Mouse (Mus musculus) right cerebral cortex, adult 18-20 months (tissue): ENCODE results near the gene Gpd2.

Experiments used
- DNase-seq: peaks from one replicate; pipeline ENCODE4 v3.0.0; 2022; ENCODE audit warnings: mixed read lengths

Gene Gpd2

DNA sequence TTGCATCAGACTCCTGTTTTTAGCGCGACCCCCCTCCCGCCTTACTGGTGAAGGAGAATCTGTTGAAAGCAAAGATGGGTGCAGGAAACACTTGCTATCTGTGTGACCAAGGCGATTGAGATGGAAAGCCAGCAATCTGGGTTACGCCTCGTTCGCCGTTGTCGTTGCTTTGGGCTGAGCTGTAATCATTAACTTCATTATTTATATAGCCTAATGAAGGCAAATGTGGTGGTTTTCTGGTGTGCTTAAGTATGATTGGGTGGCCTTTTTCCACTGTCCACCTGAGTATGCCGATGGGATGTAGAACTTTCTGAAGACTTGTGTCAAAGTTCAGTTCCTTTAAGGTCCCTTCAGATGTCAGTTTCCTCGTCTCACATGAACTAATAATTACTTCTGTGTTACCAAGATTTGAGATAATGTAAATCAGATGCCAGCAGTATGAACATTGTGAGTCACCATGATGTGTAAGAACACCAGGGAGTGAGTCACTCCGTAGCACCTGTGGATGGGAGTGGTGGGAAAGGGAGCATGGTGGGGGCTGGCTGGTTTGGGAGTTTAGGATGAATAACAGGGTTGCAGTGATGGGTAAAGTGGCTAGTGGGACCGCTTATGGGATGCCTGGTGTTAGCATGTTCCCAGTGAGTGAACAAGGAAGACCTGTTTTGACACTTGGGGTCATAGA is 14.3 kb downstream of the Gpd2 start:
- no peak for DNase-seq

DNA sequence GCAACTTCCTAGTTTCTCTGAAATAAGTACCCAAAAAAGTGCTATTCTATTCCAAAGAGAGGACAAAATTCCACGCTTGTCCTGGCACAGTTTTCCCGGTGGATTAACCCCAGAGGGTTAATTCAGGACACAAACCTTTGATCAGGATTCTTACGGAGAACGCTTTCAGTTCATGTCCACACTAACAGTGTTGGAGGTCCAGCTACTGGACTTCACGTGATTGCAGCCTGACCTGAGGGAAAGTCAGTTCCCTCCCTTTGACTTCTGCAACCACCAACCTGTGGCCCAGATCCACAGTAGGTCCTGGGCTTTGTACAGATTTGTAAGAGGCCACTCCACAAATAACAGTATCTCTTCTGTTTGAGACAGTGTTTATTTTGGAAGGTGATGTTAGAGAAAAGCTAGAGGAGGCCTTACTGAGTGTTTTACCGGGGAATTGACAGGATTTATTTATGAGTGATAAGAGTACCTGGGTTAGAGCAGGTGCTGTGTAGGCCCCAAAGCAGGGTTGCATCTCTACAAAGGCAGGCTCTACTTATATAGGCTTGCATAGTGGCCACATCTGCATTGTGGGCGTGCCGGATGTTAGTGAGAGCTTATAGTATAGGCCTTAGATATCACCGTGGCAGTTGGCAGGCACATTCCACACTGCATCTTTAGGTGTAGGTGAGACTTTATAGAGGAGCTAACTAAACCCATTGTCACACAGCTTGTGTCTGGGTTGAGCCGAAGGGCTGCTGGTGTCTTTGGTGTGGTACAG is 15.3 kb downstream of the Gpd2 start:
- no peak for DNase-seq

DNA sequence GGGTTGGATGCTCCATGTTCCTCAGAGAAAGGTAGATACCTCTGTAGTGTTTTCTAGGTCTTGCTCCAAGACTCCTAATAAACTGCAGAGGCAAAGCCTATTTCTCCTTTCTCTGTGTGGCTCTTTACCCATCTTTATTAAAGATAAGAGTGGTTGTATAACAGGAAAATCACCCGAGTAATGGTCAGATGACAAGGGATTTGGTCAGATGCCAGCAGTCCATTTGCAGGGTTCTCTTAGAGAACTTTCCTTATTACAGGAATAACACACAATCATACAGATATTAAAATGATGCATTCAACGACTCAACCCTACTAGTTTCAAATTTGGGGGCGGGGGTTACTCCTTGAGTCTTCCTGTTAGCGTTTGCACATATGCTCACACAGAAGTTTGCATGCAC is 16.8 kb downstream of the Gpd2 start:
- DNase-seq: no peak

- DNase-seq: no peak
Measured at GRCm38 (mm10) chr2:57255153-57255670, 17.8 kb downstream of the Gpd2 start.

DNA sequence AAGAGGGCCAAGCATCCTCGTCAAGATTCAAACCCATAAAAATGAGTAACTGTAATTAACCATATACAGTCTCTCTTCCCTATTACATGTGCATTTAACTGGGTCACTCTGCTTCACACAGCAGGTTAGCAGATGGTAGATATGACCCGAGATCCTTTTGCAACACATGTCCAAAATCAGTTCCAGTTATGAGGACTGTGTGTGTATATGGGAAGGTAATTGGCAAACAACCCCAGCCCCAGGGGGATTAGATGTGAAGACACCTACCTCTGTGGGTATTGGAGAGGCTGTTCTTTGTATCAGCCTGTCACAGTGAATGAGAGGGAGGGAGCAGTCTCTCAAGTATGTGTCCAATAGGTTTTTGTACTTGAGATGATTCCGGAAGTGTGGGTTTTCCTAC is 18.4 kb downstream of the Gpd2 start:
- no peak for DNase-seq

DNA sequence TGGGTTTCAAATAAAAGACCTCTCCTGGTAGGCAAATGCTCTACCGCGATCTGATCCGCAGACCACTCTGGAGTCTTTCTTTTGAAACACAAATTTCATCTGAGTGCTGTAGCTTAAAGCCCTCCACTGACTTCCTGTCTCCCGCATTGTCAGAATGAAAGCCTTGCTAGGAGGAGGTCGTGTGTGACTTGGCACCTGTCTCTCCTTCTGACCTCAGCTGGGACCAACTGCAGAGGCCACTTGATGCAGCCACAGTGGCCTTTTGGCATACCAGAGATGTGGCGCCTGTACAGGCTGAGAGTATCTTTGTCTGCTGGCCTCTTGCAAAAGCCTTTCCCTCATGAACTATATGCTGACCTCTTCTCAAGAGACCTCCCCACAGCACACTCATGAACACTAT is 19.0 kb downstream of the Gpd2 start:
- no peak for DNase-seq

DNA sequence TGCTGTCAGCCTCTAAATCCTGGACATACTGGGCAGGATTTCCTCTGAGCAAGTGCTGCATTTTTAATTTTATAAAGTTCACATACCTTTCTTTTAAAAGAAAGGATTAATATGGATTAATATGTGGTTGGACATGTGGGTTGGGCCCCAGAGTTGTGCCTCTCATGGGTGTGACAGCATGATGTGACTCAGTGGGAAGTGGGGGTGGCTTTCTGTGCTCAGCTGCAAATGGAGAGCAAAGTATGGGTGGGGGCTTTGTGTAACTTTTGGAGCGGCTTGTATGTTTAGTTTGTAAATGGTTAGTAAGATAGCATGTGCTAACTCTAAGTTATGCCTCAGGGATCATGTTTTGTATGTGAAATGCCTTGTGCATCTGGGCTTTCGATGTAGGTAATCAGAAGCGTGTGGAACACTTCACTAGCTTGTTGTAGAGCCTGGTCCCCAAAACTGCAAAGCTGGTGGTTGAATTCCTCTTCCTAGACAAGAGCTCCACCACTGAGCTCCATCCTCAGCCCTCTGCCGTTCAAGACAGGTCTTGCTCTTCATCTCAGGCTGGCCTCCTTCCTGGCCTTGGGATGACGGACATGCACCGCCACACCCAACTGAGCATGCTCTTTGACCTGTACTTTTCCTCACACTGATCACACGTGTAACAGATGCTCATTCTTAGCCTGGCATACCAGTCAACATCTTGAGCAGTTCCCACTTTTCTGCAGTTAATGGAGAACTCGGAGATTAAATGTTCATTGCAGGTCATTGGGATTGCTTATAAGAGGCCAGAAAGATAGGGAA is 24.0 kb downstream of the Gpd2 start:
- no peak for DNase-seq

DNA sequence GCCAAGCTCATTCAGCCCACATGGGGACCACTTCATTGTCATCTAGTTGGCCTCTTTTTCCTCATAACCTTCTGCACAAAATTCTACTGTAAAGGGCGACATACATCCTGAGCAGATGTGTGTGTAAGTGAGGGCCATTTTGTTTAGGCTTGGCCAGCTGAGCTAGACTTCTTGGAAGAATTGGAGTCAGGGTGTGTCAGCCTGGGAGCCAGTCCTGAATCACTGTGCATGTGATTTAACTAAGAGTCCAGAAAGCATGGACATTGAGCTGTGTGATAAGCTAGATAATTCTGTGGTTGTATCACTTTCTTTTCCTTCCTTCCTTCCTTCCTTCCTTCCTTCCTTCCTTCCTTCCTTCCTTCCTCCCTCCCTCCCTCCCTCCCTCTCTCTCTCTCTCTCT is 26.0 kb downstream of the Gpd2 start:
- DNase-seq: no peak

DNA sequence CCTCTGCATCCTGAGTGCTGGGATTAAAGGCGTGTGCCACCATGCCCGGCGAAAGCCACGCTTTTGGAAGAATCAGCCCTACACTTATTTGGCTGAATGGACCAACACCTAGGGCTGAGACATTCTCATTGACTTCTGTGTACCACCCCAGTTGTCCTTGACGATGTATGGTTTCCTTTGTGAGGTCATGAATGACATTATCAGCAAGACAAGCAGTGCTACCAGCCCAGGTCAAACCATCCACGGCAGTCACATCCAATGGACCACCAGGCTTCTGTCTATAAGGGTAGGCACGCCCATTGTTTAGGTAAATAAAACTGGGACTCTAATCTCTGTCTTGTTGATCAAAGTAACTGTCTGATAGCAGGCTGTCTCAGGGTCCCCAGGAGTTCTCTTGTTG is 27.5 kb downstream of the Gpd2 start:
- no peak for DNase-seq

GRCm38 (mm10) chr2:57266679-57267393 is 29.4 kb downstream of the Gpd2 start:
- DNase-seq: no peak

DNA sequence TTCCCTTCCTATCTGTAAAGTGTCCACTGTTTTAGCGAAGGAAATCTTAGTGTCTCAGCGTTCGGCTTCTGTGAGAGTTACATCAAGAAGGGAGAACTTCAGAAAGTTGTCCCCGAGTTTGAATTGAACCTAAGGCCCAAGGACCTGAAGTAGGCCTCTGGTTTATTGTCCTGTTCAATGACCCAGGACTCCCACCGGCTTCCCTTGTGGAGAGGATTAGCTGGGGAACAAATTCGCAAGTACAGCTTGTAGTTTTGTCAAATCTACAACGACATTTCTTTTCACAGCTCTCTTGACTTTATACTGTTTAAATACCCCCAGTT is 29.9 kb downstream of the Gpd2 start:
- DNase-seq: no peak

DNA sequence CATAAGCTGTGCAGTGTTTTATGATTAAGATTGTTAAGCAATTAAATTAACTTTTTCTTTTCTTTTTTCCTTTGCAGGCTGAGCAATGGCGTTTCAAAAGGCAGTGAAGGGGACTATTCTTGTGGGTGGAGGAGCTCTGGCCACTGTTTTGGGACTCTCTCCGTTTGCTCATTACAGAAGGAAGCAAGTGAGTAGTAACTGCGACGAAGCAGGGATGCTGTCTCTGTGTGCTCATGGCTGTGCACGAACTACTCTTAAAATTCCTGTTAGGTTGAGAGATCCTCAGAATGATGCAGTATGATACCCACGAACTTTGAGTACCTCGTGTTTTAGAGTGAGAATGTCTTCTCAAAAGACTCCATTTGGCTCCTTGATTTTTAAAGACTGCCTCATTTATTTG is 30.5 kb downstream of the Gpd2 start:
- no peak for DNase-seq

- DNase-seq: no peak
Measured at GRCm38 (mm10) chr2:57268839-57269238, 31.4 kb downstream of the Gpd2 start.

DNA sequence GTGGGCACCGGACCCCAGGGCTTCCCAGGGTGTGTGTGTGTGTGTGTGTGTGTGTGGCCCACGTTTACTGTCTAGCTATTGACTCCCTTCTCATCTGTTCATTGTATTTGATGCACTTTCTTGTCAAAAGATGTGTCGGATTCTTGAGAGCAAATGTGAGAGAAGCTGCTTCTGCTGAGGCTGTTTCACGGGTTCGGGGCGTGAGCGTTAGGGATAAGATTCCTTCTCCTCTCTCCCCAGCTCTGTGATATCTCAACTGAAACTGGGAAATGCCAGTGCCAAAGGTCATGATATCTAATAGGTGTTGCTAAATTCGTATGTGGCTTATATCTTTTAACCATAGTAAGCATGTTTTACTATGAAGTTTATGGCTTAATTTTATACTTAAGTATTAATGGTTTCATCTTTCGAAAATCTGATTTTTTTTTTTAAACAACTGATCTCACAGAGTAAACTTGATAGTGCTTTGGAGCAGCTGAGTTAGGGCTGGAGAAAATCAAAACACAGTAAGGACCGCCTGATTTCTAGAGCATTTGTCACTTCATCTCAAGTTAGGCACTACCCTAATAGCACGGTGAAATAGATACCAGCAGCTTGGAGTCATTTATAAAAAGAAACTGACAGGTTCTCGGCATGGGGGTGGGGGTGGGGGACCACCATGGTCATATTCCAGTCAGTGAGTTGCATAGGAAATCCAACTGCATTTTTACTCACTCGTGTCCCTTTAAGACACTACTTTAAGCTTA is 32.4 kb downstream of the Gpd2 start:
- DNase-seq: no peak

DNA sequence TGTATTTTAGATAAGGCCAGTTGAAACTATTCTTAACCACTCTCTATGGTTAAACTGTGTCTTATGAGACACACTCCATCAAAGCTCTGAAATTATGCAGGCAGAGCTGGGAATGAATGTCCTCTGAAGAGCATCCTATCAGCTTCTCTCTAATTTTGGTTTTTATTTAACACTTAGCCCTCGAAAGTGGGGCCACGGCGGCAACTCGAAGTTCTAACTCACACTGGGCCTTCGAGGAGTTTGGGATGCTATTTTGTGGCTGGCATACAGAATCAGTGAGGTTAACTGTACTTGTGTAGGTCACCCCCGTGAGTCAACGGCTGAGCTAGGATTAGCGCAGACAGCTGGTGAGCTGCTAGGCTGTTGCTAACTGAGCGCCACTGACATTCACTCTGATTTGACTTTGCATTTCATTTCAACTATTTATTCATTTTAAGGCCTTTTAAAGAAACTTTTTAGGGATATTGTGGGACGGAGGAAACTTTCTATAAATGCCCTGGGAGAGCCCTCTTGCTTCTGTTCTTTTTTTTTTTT is 42.8 kb downstream of the Gpd2 start:
- DNase-seq: peak; percentile 16

- DNase-seq: no peak
Measured at GRCm38 (mm10) chr2:57283791-57284190, 46.4 kb downstream of the Gpd2 start.

DNA sequence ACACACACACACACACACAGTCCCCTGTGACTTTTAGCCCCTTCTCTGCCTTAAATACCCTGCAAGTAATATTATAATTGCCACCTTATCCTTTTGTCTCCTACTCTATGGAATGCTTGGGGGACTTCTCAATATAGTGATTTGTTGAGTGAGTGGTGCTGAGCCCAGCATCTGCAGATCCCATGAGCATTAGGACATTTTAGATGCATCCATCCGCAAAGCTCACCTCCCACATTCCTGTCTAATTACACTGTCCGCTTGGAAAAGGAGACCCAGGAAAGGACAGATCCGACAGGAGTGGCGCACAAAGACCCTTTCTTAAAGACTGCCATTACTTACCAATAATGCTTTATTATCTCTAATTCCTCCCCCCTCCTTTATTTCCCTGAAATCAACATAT is 47.8 kb downstream of the Gpd2 start:
- DNase-seq: no peak

GRCm38 (mm10) chr2:57287986-57288385 is 50.6 kb downstream of the Gpd2 start:
- DNase-seq: no peak

GRCm38 (mm10) chr2:57293571-57293970 is 56.1 kb downstream of the Gpd2 start:
- DNase-seq: no peak

DNA sequence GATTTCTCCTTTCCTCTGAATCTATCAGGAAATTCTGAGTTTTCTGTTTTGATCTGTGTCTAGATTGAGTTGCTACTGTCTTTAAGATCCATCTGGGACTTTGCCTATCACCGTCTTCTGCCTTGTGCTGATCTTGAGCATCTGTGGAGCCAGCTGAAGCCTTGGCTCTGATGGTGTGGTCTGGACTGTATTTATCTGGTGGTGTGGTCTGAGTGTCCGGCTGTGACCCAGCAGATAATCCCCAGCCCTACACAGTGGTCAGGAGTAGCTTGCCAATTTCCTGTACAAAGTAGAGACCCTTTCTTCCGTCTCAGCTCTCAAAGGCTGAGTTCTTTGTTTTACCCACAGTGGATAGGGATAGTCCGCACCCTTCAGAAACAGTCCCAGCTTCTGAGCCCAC is 58.6 kb downstream of the Gpd2 start:
- DNase-seq: no peak

DNA sequence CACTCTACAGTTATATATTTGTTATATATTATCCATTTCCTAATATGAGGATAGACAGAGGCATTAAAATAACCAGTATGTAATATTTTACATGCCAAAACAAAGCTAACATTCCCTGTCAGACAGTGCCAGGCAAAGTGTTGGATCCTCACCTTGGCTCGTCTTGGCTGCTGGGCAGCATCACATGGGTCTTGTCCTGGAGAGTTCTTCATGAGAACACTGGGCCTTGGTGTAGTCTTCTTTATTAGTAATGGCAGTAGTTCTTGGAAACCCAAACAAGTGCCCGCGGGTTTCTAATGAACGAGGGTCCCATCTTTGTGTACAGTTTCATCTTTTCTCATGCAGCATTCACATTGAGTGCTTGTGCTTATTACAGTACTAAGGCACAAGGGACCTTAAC is 59.8 kb downstream of the Gpd2 start:
- no peak for DNase-seq

DNA sequence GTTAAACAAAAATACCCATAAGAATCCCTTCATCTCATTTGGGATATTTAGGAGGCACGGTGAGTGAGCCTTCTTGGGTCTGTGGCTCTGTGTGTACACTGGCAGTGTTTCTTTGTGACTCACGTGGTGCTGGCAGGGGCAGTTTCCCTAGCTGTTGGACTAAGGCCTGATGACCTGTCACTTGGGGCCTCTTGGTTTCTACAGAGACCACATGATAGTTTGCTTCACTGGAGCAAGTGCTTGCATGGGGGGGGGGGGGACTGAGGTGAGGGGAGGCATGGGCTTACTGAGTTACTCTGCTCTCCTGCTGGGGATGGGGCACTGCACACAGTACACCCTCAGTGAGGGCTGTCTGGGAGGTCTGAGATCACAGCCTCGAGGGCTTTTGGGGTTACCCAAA is 64.1 kb downstream of the Gpd2 start:
- DNase-seq: no peak
